In the genomic region with DNA sequence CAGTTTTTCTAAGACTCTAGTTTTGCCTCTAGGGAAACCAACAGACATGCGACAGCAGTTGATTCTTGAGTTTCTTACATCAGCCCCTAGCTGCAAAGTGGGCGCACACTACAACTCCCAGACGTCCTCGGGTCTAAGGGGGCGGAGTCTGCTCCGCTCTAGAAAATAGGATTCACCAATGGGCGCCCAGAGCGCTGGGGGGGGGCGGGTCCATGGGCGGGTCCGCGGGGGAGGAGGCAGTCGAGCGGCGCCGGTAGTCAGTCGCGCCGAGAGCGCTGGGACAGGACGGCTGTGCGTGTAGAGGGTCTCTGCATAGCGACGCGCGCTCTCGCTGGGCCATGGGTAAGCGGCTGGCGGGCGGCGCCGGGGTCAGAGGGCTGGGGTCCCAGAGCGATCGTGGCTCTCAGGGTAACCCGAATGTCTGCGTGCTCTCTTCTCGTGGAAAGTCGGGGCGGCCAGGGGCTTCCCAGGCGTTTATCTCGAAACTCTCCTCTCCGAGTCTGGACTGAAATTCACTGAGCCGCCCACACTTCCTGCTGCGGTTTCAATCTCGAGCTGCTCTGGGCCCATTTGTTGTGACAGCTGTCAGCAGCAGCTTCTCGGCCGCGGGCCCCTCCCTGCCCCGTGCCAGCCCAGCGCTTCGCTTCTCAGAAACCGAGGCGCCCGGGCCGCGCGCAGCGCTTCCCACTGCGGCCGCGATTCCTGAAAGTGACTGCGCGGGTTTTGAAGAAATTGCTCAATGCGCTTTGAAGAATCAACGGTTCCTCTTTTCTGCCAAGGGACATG, we compare ENCODE assay signal across 8 mouse cellular contexts. TPM values are rescaled to one million over a fixed set of nuclear protein-coding genes. Genes with fewer than 3 reads are reported as not detected.
DNase-seq lines count a peak whose midpoint lies in the region; ATAC-seq and TF ChIP-seq lines count a peak whose summit lies in the region.

TSS of gene Arid5a (plus strand) at position 239 of the 786 bp plus-strand sequence.

- peaks cover 11 to 27% of the 10 kb centered on the region in 2 experiments for H3K36me3 ChIP-seq in CH12.LX (replicated peaks in 1 of 2; ENCODE audit: control insufficient read depth in 1 of 2, insufficient read depth in 1 of 2, low read length in 1 of 2)
- no peaks in the 10 kb centered on the region for H3K36me3 ChIP-seq in forebrain, embryonic 12.5 days (replicated peaks)
- H3K36me3 ChIP-seq in liver, postnatal 0 days (replicated peaks; ENCODE audit: insufficient read depth, low read length) = no peaks in the 10 kb centered on the region
- H3K36me3 ChIP-seq in neural tube, embryonic 14.5 days (ENCODE audit: control insufficient read depth, insufficient read depth, low read length) = no peaks in the 10 kb centered on the region

- peak; percentile 94 for ATAC-seq in forebrain, embryonic 12.5 days (ENCODE audit: low FRiP score)
- peak; percentile 88 for ATAC-seq in liver, postnatal 0 days
- ATAC-seq in neural tube, embryonic 14.5 days (ENCODE audit: low read depth) = peak; percentile 92

- peaks cover 21 to 63% of the 10 kb centered on the region in 2 experiments for H3K4me1 ChIP-seq in CH12.LX (ENCODE audit: control insufficient read depth in 1 of 2, insufficient read depth in 2 of 2)
- peaks cover 24% of the 10 kb centered on the region for H3K4me1 ChIP-seq in forebrain, embryonic 12.5 days
- peaks cover 21% of the 10 kb centered on the region for H3K4me1 ChIP-seq in liver, postnatal 0 days (ENCODE audit: insufficient read depth)
- H3K4me1 ChIP-seq in neural tube, embryonic 14.5 days (ENCODE audit: control insufficient read depth, insufficient read depth, low read length) = 0 out of 2 replicates have a peak, but pooled peaks cover 7% of the 10 kb centered on the region

- no peaks in the 10 kb centered on the region for H3K9me3 ChIP-seq in CH12.LX (replicated peaks; ENCODE audit: low read length)
- H3K9me3 ChIP-seq in forebrain, embryonic 12.5 days = no peaks in the 10 kb centered on the region
- H3K9me3 ChIP-seq in liver, postnatal 0 days (ENCODE audit: low read length) = no peaks in the 10 kb centered on the region
- no peaks in the 10 kb centered on the region for H3K9me3 ChIP-seq in neural tube, embryonic 14.5 days (ENCODE audit: control insufficient read depth, low read length)

- under 1% methylated on average over 62 of the region's 65 CpGs for WGBS in forebrain, embryonic 12.5 days
- WGBS in large intestine, adult 2 months = under 1% methylated on average over 65 of the region's 65 CpGs
- WGBS in liver, postnatal 0 days (ENCODE audit: insufficient replicate concordance) = under 1% methylated on average over 64 of the region's 65 CpGs
- 1% methylated on average over 63 of the region's 65 CpGs for WGBS in neural tube, embryonic 14.5 days

- H3K27me3 ChIP-seq in CH12.LX (replicated peaks) = peaks cover 5% of the 10 kb centered on the region
- peaks cover 43% of the 10 kb centered on the region for H3K27me3 ChIP-seq in forebrain, embryonic 12.5 days
- H3K27me3 ChIP-seq in liver, postnatal 0 days (ENCODE audit: insufficient read depth, low read length) = peaks cover 11% of the 10 kb centered on the region
- no peaks in the 10 kb centered on the region for H3K27me3 ChIP-seq in neural tube, embryonic 14.5 days (ENCODE audit: control insufficient read depth, insufficient read depth, low read length)

- peak; percentile 97 for DNase-seq in CH12.LX (ENCODE audit: extremely low read depth)
- DNase-seq in c-Kit-positive CD71-positive TER-119-negative erythroid progenitor cells, embryonic 14.5 days (ENCODE audit: low read depth) = peak; percentile 90
- DNase-seq in heart, postnatal 10 days = peak; percentile 87 to 90
- peak; percentile 63 for DNase-seq in large intestine, adult 2 months (ENCODE audit: low read depth, low spot score)
- DNase-seq in liver, postnatal 0 days = peak; percentile 93
- DNase-seq in testis, postnatal 10 days (ENCODE audit: low spot score) = peak; percentile 91

- peak within 1 kb of the TSS; percentile 83 for H3K4me2 ChIP-seq in CH12.LX (ENCODE audit: insufficient read depth, low read depth, poor library complexity, severe bottlenecking)
- peak within 1 kb of the TSS; percentile 80 for H3K4me2 ChIP-seq in forebrain, embryonic 12.5 days
- H3K4me2 ChIP-seq in liver, postnatal 0 days (ENCODE audit: low read depth, low read length) = peak within 1 kb of the TSS; percentile 81
- H3K4me2 ChIP-seq in neural tube, embryonic 14.5 days (ENCODE audit: low read depth, low read length) = peak within 1 kb of the TSS; percentile 77

- dilution Hi-C loops in CH12.LX (cut with MboI; ENCODE audit: extremely low pct_ligation_motif_present, extremely low pct_unique_long_range_greater_than_20kb, low sequenced_read_pairs) = no loop called here

- TF ChIP-seq CTCF in CH12.LX (conservative IDR thresholded peaks at IDR 0.05 in 1 of 2, IDR thresholded peaks at IDR 0.05 in 1 of 2; ENCODE audit: low read depth in 2 of 2, low read length in 2 of 2) = no peak
- no peak for TF ChIP-seq CTCF in liver, postnatal 0 days (IDR thresholded peaks at IDR 0.05; ENCODE audit: low read depth)

- H3K9ac ChIP-seq in CH12.LX (ENCODE audit: insufficient read depth, low read depth) = peak within 1 kb of the TSS; percentile 82
- H3K9ac ChIP-seq in forebrain, embryonic 12.5 days = peak within 1 kb of the TSS; percentile 44
- H3K9ac ChIP-seq in liver, postnatal 0 days (replicated peaks) = peak within 1 kb of the TSS; percentile 76
- peak within 1 kb of the TSS; percentile 41; the same call in 1 of the 2 replicates for H3K9ac ChIP-seq in neural tube, embryonic 14.5 days (replicated peaks; ENCODE audit: low read depth, low read length)

- H3K27ac ChIP-seq in CH12.LX (ENCODE audit: insufficient read depth, low read depth) = peak within 1 kb of the TSS; percentile 81
- no peak within 1 kb of the TSS for H3K27ac ChIP-seq in forebrain, embryonic 12.5 days
- peak within 1 kb of the TSS; percentile 89 for H3K27ac ChIP-seq in liver, postnatal 0 days (ENCODE audit: low read depth)
- peak within 1 kb of the TSS; percentile 66 for H3K27ac ChIP-seq in neural tube, embryonic 14.5 days (ENCODE audit: low read depth, low read length)

- in situ Hi-C loops in CH12.LX (cut with MboI; ENCODE audit: low pct_ligation_motif_present, low pct_unique_long_range_greater_than_20kb, low sequenced_read_pairs) = no loop called here

- TF ChIP-seq EP300 in CH12.LX (IDR thresholded peaks at IDR 0.05; ENCODE audit: low read length) = peak; percentile 22; the same call in 1 of the 2 replicates
- TF ChIP-seq EP300 in liver, postnatal 0 days (IDR thresholded peaks at IDR 0.05; ENCODE audit: low read depth) = peak; percentile 51; the same call in 1 of the 2 replicates

- H3K4me3 ChIP-seq in CH12.LX (replicated peaks in 1 of 3; ENCODE audit: low read depth in 2 of 3, low read length in 2 of 3, poor library complexity in 1 of 3) = peak within 1 kb of the TSS; percentile 64 to 73 (median 70)
- H3K4me3 ChIP-seq in forebrain, embryonic 12.5 days (replicated peaks) = peak within 1 kb of the TSS; percentile 53
- H3K4me3 ChIP-seq in liver, postnatal 0 days (ENCODE audit: low read depth, low read length) = peak within 1 kb of the TSS; percentile 64
- H3K4me3 ChIP-seq in neural tube, embryonic 14.5 days (ENCODE audit: low read depth, low read length) = peak within 1 kb of the TSS; percentile 54

- no peak for TF ChIP-seq RAD21 in CH12.LX (IDR thresholded peaks at IDR 0.05; ENCODE audit: low read depth, low read length)

- TF ChIP-seq POLR2A in CH12.LX (IDR thresholded peaks at IDR 0.05; ENCODE audit: low read depth, low read length) = peak; percentile 100

- peaks cover 13% of the 10 kb centered on the region for H3K79me2 ChIP-seq in CH12.LX (replicated peaks; ENCODE audit: control insufficient read depth, extremely low read depth, insufficient read depth, poor library complexity, severe bottlenecking)

- intact Hi-C loops in heart, postnatal 10 days (cut with DNase I) = loop anchor here (1.0 kb wide), 1 partner anchor 164 kb away; the partner anchor contains the start of gene Cnnm4

TF ChIP-seq in CH12.LX, 34 proteins besides CTCF, POLR2A, EP300 and RAD21 (continues in another document):
- TF ChIP-seq TCF12 (IDR thresholded peaks at IDR 0.05; ENCODE audit: low read depth, low read length) (peak; percentile 84), NELFE (IDR thresholded peaks at IDR 0.05; ENCODE audit: low read depth, low read length) (peak; percentile 99), TBP (conservative IDR thresholded peaks at IDR 0.05; ENCODE audit: low read depth, low read length) (peak; percentile 27; the same call in 1 of the 2 replicates), UBTF (IDR thresholded peaks at IDR 0.05; ENCODE audit: low read depth, low read length) (peak; percentile 88), NRF1 (IDR thresholded peaks at IDR 0.05; ENCODE audit: low read depth, low read length) (no peak; the same call in 1 of the 2 replicates), POLR2AphosphoS2 (IDR thresholded peaks at IDR 0.05; ENCODE audit: low read depth, low read length) (peak; percentile 97), SMC3 (IDR thresholded peaks at IDR 0.05; ENCODE audit: low read depth, low read length) (no peak), JUND (conservative IDR thresholded peaks at IDR 0.05; ENCODE audit: low read depth, low read length) (no peak), JUN (IDR thresholded peaks at IDR 0.05; ENCODE audit: insufficient read depth, low read depth, low read length) (no peak), GABPA (IDR thresholded peaks at IDR 0.05; ENCODE audit: insufficient replicate concordance, low read depth, low read length) (peak; percentile 44; the same call in 1 of the 2 replicates), IRF4 (IDR thresholded peaks at IDR 0.05; ENCODE audit: low read depth, low read length) (peak; percentile 67), RCOR1 (conservative IDR thresholded peaks at IDR 0.05; ENCODE audit: low read depth, low read length) (peak; percentile 79), ELF1 (IDR thresholded peaks at IDR 0.05; ENCODE audit: low read depth, low read length) (peak; percentile 27), MYC (IDR thresholded peaks at IDR 0.05; ENCODE audit: low read depth, low read length) (peak; percentile 60), USF1 (IDR thresholded peaks at IDR 0.05; ENCODE audit: low read depth, low read length) (no peak), MAX (IDR thresholded peaks at IDR 0.05; ENCODE audit: low read length) (peak; percentile 84), HCFC1 (IDR thresholded peaks at IDR 0.05; ENCODE audit: low read depth, low read length) (peak; percentile 96), CHD1 (IDR thresholded peaks at IDR 0.05; ENCODE audit: low read depth, low read length) (peak; percentile 60; the same call in 1 of the 2 replicates)

RNA-seq across cellular contexts. Expression of gene Arid5a, which starts in this region (rescaled TPM):
- 15.2 and 19.6 TPM in 2 replicates for total RNA-seq in CH12.LX (2012; rRNA removed)
- 16.0 and 17.0 TPM in 2 replicates for total RNA-seq in CH12.LX (2014; rRNA removed)
- polyA plus RNA-seq in CH12.LX (2012; ENCODE audit: insufficient read length, low read depth) = 13.2 and 16.1 TPM in 2 replicates
- 2.0 and 2.1 TPM in 2 replicates for polyA plus RNA-seq in forebrain, embryonic 12.5 days (2016; fragmentation: Nextera tagmentation; extraction: Ambion mirVana)
- 10 to 100 TPM; 13.8 to 15.2 TPM for total RNA-seq in heart, postnatal 10 days (2021)
- polyA plus RNA-seq in large intestine, adult 2 months (2012; rRNA removed) = 7.8 and 8.0 TPM in 2 replicates
- 5.8 and 6.3 TPM in 2 replicates for polyA plus RNA-seq in liver, postnatal 0 days (2015; fragmentation: Nextera tagmentation; extraction: Ambion mirVana)
- 2.5 and 4.3 TPM in 2 replicates for polyA plus RNA-seq in neural tube, embryonic 14.5 days (2014; fragmentation: Nextera tagmentation; extraction: Ambion mirVana)
